Mouse (Mus musculus) heart, postnatal 14 days (tissue): ENCODE data around the gene Lhx1. TPM values are rescaled to one million over a fixed set of nuclear protein-coding genes. Genes with fewer than 3 reads are reported as not detected.

Source experiments
- DNase-seq, 2 experiments: peaks; one replicate each; pipeline ENCODE4 v3.0.0; 2021 to 2022
- intact Hi-C: fragments of 180-260 bp; cut with DNase I; formaldehyde crosslinking; loops from one replicate; pipeline ENCODE4 v1.15.1; 2025
- total RNA-seq, 2 experiments: library from RNA; stranded (reverse); gene quantifications; 2 replicates each; pipeline ENCODE4 v1.2.3; 2021

Gene Lhx1
- total RNA-seq, 2 experiments from 2014 or later = not detected

DNA sequence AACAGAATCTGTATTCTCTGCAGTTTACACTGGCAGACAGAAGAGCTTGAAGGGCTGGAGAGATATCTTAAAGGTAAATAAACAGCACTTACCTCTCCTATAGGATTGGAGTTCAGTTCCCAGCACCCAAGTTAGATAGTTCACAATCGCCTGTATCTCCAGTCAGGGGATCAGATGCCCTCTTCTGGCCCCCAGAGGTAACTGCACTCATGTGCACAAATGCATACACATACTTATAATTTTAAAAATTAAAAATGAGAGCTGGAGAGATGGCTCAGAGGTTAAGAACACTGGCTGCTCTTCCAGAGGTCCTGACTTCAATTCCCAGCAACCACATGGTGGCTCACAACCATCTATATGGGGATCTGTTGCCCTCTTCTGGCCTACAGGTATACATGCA lies 21.0 kb downstream of the Lhx1 start:
- intact Hi-C loops = no loop called here

DNA sequence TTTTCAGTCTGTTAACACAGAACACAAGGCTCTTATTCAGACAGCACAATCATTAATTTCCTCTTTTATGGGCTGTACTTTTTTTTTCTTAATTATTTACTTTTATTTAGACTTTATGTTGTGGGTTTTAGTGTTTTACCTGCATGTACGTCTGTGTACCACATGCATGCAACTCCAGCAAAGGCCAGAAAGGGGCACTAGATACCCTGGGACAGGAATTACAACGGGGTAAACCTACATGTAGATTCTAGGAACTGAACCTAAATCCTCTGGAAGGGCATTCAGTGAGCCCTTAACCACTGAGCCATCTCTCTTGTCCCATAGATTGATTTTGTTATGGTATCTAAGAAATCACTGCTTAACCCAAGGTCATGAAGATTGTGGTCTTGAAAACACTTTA lies 27.4 kb downstream of the Lhx1 start:
- intact Hi-C loops = no loop called here

More for the DNA sequence above, 21.0 kb downstream of the Lhx1 start:
- DNase-seq = no peak

DNA sequence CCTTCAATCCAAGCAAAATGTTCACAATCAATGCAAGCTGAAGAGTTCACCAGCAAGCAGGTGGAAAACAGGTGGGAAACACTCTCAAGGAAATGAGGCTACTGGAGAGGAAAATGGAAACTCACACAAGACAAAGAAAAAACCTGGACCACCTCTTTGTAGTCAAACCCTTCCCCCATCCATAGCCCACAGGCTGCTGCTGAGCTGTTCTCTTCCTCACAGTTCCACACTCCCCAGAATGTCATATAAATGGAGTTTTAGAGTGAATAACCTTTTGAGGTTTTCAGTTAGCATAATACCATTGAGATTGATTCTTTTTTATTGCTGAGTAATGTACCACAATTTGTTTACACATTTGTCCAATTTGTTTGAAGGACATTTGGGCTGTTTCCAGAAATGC lies 28.4 kb downstream of the Lhx1 start:
- intact Hi-C loops = no loop called here
- DNase-seq = no peak

More for the DNA sequence above, 27.4 kb downstream of the Lhx1 start:
- no peak for DNase-seq

DNA sequence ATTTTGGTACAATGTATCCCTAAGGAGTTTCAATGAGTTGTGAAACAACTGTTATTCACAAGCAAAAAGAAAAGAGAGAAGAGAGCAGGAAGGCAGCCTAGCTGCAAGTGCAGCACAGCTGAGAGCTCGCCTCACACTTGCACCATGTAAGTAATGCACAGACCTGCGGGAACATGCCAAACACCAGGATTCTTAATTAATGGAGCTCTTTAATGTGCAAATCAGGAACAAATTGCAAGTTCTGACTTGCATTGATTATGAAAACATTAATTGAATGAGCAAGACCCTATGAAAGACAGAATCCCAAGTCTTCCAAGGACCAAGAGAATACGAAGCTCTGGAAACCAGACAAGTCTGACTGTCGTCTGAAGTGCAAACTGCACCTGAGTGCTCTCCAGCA lies 29.6 kb downstream of the Lhx1 start:
- DNase-seq = no peak
- intact Hi-C loops = no loop called here

DNA sequence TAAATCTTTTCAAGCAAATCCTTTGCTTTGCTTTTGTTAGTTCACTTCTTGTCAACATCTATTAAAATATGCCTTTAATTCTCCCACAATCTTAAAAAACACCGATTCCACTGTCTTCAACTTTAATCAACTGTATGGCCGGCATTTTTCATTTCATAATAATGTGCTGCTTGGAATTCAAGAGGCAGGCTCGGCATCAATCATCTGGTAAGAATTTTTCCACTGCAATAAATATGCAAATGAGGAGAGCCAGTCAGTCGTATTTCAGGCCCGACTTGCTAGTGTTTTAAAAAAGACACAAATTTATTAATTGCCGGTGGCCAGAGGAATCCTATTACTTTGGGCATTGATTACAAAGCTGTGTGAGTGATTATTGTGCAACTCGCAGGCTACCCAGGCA lies 43.7 kb downstream of the Lhx1 start:
- intact Hi-C loops = no loop called here
- no peak for DNase-seq

DNA sequence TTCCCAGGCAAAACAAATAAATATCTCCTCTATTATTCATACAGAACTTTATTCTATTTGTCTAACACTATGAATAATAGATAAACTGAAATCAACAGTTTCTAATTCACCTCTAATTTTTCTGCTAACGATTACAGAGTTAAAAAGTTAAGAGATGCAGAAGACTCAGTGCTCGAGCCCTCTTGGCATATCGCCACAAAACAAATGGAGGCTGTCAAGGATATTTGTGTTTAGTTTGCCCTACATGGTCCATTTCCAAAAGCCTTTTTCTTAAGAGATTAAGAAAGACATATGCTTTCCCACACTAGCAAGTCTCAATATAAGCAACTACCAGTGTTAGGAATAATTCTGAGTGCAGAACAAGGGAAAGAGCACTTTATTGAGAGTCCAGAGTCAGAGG lies 44.9 kb downstream of the Lhx1 start:
- DNase-seq = no peak
- intact Hi-C loops = no loop called here

DNA sequence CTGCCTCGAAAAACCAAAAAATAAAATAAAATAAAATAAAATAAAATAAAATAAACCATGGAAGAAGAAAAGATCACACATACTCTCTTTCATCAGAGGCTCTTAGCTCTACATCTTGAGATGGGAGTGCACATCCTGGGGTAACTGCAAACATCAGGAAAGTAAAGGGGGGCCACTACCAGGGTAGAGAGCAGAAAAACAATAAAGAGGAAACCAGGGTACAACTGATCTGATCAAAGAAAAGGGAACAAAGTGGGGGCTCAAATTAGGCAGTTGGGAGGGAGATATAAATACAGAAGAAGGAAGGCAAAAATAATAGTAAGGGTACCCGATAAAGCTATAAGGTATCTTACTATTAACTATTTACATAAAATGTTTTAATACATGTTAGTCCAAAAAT lies 48.7 kb downstream of the Lhx1 start:
- intact Hi-C loops = no loop called here

DNA sequence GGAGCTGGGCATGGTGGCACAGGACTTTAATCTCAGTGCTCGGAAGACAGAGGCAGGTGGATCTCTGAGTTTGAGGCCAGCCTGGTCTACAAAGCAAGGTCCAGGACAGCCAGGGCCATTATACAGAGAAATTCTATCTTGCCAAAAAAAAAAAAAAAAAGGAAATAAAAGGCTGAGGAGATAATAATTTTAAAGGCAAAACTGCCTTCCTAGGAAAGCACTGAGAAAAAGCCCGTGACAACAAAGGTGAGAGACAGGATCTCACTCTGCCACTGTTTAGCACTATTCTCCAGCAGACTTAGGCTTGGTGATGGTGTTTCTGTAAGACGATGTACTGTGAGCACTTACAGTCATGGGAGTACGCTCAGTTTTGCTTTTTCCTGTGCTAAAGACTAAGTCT lies 49.3 kb downstream of the Lhx1 start:
- DNase-seq = no peak
- intact Hi-C loops = no loop called here

More for the DNA sequence above, 48.7 kb downstream of the Lhx1 start:
- DNase-seq = no peak

DNA sequence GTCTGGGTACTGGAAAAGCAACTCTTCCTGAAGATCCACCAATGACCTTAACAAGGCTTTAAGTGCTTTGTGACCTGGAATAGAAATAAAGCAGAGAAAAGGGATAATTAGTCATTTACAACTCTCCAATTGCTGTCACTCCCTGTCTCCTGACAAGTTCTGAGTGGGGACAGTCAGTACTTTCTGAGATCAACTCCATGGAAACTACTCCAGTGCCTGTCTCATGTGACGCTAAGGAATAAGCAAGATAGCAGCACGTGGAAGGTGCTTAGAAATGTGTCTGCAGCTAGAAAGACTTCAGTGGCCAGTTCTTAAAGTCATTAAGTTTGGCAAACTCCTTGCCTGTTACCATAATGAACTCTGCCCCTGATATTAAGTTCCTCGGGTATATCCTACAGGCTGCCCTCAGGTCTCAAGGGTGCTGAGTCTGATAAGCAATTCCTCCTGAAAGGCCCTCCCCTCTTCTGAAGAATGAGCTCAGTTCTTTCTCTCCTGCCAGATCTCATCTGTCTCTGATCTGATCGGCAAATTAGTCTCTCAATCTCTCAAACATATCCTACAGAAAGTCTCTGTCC lies 52.2 kb downstream of the Lhx1 start:
- intact Hi-C loops = no loop called here
- no peak for DNase-seq

Other genes starting within 250 kb of the Lhx1 start
- gene Aatf, start 12.0 kb downstream of the Lhx1 start, total RNA-seq = 10 to 100 TPM; 11.0 to 12.3 TPM